Mouse (Mus musculus): ENCODE data around the gene Gm10842. TPM values are rescaled to one million over a fixed set of nuclear protein-coding genes. Genes with fewer than 3 reads are reported as not detected.
"Not testable (repeated sequence)": the region's sequence is repeated elsewhere in the genome, so short reads cannot be mapped to it uniquely, and the experiment has no call there.

Gene Gm10842
- polyA plus RNA-seq, 1 experiment from 2014 or later: not detected

GRCm38 (mm10) chr11:105137255-105137654 is 9.4 kb upstream of the Gm10842 start:
- H3K27ac ChIP-seq (ENCODE audit: low read length); H3K4me3 ChIP-seq (ENCODE audit: low read depth, low read length); H3K9me3 ChIP-seq (replicated peaks; ENCODE audit: control insufficient read depth, low read length); H3K4me2 ChIP-seq (ENCODE audit: low read depth, low read length); H3K9ac ChIP-seq (ENCODE audit: low read depth, low read length); H3K27me3 ChIP-seq (ENCODE audit: control insufficient read depth, insufficient read depth, low read depth, low read length): not testable (repeated sequence)
- ATAC-seq (ENCODE audit: low read depth): peak; percentile 60; the same call in 1 of the 2 replicates
- peaks cover 36% of the 10 kb centered on the region for H3K36me3 ChIP-seq (ENCODE audit: control insufficient read depth, insufficient read depth)
- H3K4me1 ChIP-seq (ENCODE audit: control insufficient read depth, low read depth, low read length): peaks cover 24% of the 10 kb centered on the region
- 62% methylated on average over 2 of the region's 2 CpGs for WGBS (ENCODE audit: insufficient replicate concordance)

- Histone ChIP-seq H3K36me3 (ENCODE audit: control insufficient read depth, insufficient read depth) (peaks cover 18% of the 10 kb centered on the region), H3K4me1 (ENCODE audit: control insufficient read depth, low read depth, low read length) (peaks cover 43% of the 10 kb centered on the region)
- not testable (repeated sequence) for ATAC-seq (ENCODE audit: low read depth); H3K4me2 ChIP-seq (ENCODE audit: low read depth, low read length); H3K27me3 ChIP-seq (ENCODE audit: control insufficient read depth, insufficient read depth, low read depth, low read length); H3K4me3 ChIP-seq (ENCODE audit: low read depth, low read length); H3K9me3 ChIP-seq (replicated peaks; ENCODE audit: control insufficient read depth, low read length); H3K27ac ChIP-seq (ENCODE audit: low read length); H3K9ac ChIP-seq (ENCODE audit: low read depth, low read length)
- 85% methylated on average over 6 of the region's 8 CpGs for WGBS (ENCODE audit: insufficient replicate concordance)
Measured at GRCm38 (mm10) chr11:105140512-105140911, 6.2 kb upstream of the Gm10842 start.

DNA sequence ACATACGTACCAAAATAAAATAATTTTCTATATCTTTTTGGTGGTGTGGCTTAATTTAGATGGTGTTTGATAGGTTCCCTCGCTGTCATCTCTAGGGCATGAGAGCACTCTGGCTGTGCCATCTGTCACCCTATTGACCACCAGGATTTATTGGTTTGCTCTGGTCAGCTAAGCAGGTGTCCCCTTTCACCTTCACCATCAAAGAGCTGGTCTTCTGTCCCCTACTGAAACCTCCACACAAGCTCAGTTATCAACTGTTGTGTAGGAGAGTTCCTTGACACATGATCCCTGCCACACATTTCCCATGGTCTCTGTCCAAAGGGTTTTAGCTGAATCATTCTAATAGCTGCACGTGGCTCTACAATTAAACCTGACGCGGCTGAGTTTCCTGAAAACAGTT is 5.6 kb upstream of the Gm10842 start:
- ATAC-seq (ENCODE audit: low read depth): no peak
- peaks cover 37% of the 10 kb centered on the region for H3K4me1 ChIP-seq (ENCODE audit: control insufficient read depth, low read depth, low read length)
- WGBS (ENCODE audit: insufficient replicate concordance): 84% methylated on average over 5 of the region's 5 CpGs
- H3K4me2 ChIP-seq (ENCODE audit: low read depth, low read length): no peak overlapping the region
- H3K4me3 ChIP-seq (ENCODE audit: low read depth, low read length): no peak overlapping the region
- H3K9ac ChIP-seq (ENCODE audit: low read depth, low read length): no peak overlapping the region
- H3K27me3 ChIP-seq (ENCODE audit: control insufficient read depth, insufficient read depth, low read depth, low read length): no peaks in the 10 kb centered on the region
- no peaks in the 10 kb centered on the region for H3K9me3 ChIP-seq (replicated peaks; ENCODE audit: control insufficient read depth, low read length)
- H3K27ac ChIP-seq (ENCODE audit: low read length): no peak overlapping the region
- H3K36me3 ChIP-seq (ENCODE audit: control insufficient read depth, insufficient read depth): peaks cover 18% of the 10 kb centered on the region

GRCm38 (mm10) chr11:105143564-105143963 is 3.1 kb upstream of the Gm10842 start:
- no peak overlapping the region for H3K9ac ChIP-seq (ENCODE audit: low read depth, low read length)
- H3K9me3 ChIP-seq (replicated peaks; ENCODE audit: control insufficient read depth, low read length): no peaks in the 10 kb centered on the region
- peaks cover 10% of the 10 kb centered on the region; the same call in 1 of the 2 replicates for H3K36me3 ChIP-seq (ENCODE audit: control insufficient read depth, insufficient read depth)
- peak; percentile 80 for ATAC-seq (ENCODE audit: low read depth)
- H3K27me3 ChIP-seq (ENCODE audit: control insufficient read depth, insufficient read depth, low read depth, low read length): no peaks in the 10 kb centered on the region
- peak overlapping the region; percentile 5 for H3K27ac ChIP-seq (ENCODE audit: low read length)
- no peak overlapping the region for H3K4me3 ChIP-seq (ENCODE audit: low read depth, low read length)
- H3K4me1 ChIP-seq (ENCODE audit: control insufficient read depth, low read depth, low read length): peaks cover 20% of the 10 kb centered on the region
- H3K4me2 ChIP-seq (ENCODE audit: low read depth, low read length): no peak overlapping the region

- Histone ChIP-seq H3K9ac (ENCODE audit: low read depth, low read length) (no peak overlapping the region), H3K4me1 (ENCODE audit: control insufficient read depth, low read depth, low read length) (peaks cover 21% of the 10 kb centered on the region), H3K9me3 (replicated peaks; ENCODE audit: control insufficient read depth, low read length) (no peaks in the 10 kb centered on the region), H3K27me3 (ENCODE audit: control insufficient read depth, insufficient read depth, low read depth, low read length) (no peaks in the 10 kb centered on the region), H3K4me2 (ENCODE audit: low read depth, low read length) (no peak overlapping the region), H3K27ac (ENCODE audit: low read length) (peak overlapping the region; percentile 5), H3K4me3 (ENCODE audit: low read depth, low read length) (no peak overlapping the region), H3K36me3 (ENCODE audit: control insufficient read depth, insufficient read depth) (peaks cover 10% of the 10 kb centered on the region; the same call in 1 of the 2 replicates)
- peak; percentile 68 for ATAC-seq (ENCODE audit: low read depth)
- 48% methylated on average over 3 of the region's 3 CpGs for WGBS (ENCODE audit: insufficient replicate concordance)
Measured at GRCm38 (mm10) chr11:105144084-105144483, 2.6 kb upstream of the Gm10842 start.

DNA sequence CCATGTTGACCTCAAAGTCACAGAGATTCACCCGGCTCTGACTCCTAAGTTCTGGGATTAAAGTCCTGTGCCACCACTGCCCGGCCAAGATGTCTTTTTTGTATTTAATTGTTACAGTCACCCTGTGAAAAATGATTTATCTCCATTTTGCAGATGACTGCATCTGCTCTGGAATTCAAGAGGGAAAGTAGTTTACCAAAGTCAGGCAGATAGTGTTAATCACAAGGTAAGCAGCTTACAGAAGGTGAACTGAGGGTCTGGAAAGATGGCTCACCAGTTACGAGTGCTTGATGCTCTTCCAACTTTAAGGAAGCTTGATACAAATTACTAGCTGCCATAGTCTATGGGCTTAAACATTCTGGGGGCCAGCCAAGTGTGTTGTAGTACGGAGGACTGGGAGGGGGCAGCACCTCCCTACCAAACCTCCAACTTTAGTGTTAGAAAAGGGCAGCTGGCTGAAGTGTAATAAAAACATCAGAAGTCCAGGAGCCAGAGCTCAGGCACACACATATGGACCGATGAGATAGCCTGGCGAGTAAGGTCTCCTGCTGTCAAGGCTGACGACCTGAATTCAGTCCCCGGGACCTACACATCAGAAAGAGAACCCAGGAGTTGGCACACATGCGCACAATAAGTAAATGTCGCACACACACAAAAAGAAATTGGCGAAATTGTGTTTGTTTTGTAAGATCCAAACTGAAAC is 2.0 kb upstream of the Gm10842 start:
- H3K27ac ChIP-seq (ENCODE audit: low read length): peak overlapping the region; percentile 5
- H3K4me3 ChIP-seq (ENCODE audit: low read depth, low read length): no peak overlapping the region
- no peaks in the 10 kb centered on the region for H3K9me3 ChIP-seq (replicated peaks; ENCODE audit: control insufficient read depth, low read length)
- H3K27me3 ChIP-seq (ENCODE audit: control insufficient read depth, insufficient read depth, low read depth, low read length): no peaks in the 10 kb centered on the region
- no peak overlapping the region for H3K4me2 ChIP-seq (ENCODE audit: low read depth, low read length)
- no peak overlapping the region for H3K9ac ChIP-seq (ENCODE audit: low read depth, low read length)
- H3K4me1 ChIP-seq (ENCODE audit: control insufficient read depth, low read depth, low read length): peaks cover 25% of the 10 kb centered on the region
- H3K36me3 ChIP-seq (ENCODE audit: control insufficient read depth, insufficient read depth): peaks cover 6% of the 10 kb centered on the region; the same call in 1 of the 2 replicates
- peak; percentile 35 for ATAC-seq (ENCODE audit: low read depth)
- 64% methylated on average over 11 of the region's 11 CpGs for WGBS (ENCODE audit: insufficient replicate concordance)

- Histone ChIP-seq H3K36me3 (ENCODE audit: control insufficient read depth, insufficient read depth) (peaks cover under 1% of the 10 kb centered on the region; the same call in 1 of the 2 replicates), H3K9ac (ENCODE audit: low read depth, low read length) (no peak overlapping the region), H3K4me3 (ENCODE audit: low read depth, low read length) (no peak overlapping the region), H3K27ac (ENCODE audit: low read length) (peak overlapping the region; percentile 5; the same call in 1 of the 2 replicates), H3K4me2 (ENCODE audit: low read depth, low read length) (no peak overlapping the region), H3K4me1 (ENCODE audit: control insufficient read depth, low read depth, low read length) (peaks cover 29% of the 10 kb centered on the region), H3K27me3 (ENCODE audit: control insufficient read depth, insufficient read depth, low read depth, low read length) (no peaks in the 10 kb centered on the region), H3K9me3 (replicated peaks; ENCODE audit: control insufficient read depth, low read length) (no peaks in the 10 kb centered on the region)
- no peak for ATAC-seq (ENCODE audit: low read depth)
- 80% methylated on average over 10 of the region's 10 CpGs for WGBS (ENCODE audit: insufficient replicate concordance)
Measured at GRCm38 (mm10) chr11:105145211-105145610, 1.5 kb upstream of the Gm10842 start.

- H3K27me3 ChIP-seq (ENCODE audit: control insufficient read depth, insufficient read depth, low read depth, low read length): no peaks in the 10 kb centered on the region
- no peaks in the 10 kb centered on the region for H3K9me3 ChIP-seq (replicated peaks; ENCODE audit: control insufficient read depth, low read length)
- no peak overlapping the region for H3K4me3 ChIP-seq (ENCODE audit: low read depth, low read length)
- 37% methylated on average over 3 of the region's 3 CpGs for WGBS (ENCODE audit: insufficient replicate concordance)
- no peaks in the 10 kb centered on the region for H3K36me3 ChIP-seq (ENCODE audit: control insufficient read depth, insufficient read depth)
- no peak for ATAC-seq (ENCODE audit: low read depth)
- peak overlapping the region; percentile 48; the same call in 1 of the 2 replicates for H3K27ac ChIP-seq (ENCODE audit: low read length)
- H3K4me1 ChIP-seq (ENCODE audit: control insufficient read depth, low read depth, low read length): peaks cover 54% of the 10 kb centered on the region
- H3K9ac ChIP-seq (ENCODE audit: low read depth, low read length): no peak overlapping the region
- H3K4me2 ChIP-seq (ENCODE audit: low read depth, low read length): no peak overlapping the region
Measured at GRCm38 (mm10) chr11:105149353-105149752, 2.7 kb downstream of the Gm10842 start.

DNA sequence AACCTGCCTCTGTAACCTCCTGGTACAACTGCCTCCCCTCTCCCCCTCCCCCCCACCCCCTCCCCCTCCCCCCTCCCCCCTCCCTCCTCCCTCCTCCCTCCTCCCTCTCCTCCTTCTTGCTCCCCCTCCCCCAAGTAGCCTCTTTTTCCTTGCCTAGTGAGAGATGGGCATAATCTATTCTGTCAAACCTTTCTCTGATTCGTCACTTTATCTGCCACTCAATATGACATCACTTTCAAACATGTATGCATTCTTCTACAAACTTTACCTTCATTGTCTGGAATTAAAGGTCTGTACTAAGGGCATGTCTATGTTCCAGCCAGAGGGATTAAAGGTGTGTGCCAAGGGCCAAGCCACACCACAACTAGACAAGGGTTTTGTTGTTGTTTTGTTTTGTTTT is 3.1 kb downstream of the Gm10842 start:
- H3K36me3 ChIP-seq (ENCODE audit: control insufficient read depth, insufficient read depth): no peaks in the 10 kb centered on the region
- no peak overlapping the region for H3K9ac ChIP-seq (ENCODE audit: low read depth, low read length)
- no peaks in the 10 kb centered on the region for H3K9me3 ChIP-seq (replicated peaks; ENCODE audit: control insufficient read depth, low read length)
- peaks cover 49% of the 10 kb centered on the region for H3K4me1 ChIP-seq (ENCODE audit: control insufficient read depth, low read depth, low read length)
- 77% methylated on average over 1 of the region's 1 CpGs for WGBS (ENCODE audit: insufficient replicate concordance)
- no peaks in the 10 kb centered on the region for H3K27me3 ChIP-seq (ENCODE audit: control insufficient read depth, insufficient read depth, low read depth, low read length)
- H3K27ac ChIP-seq (ENCODE audit: low read length): peak overlapping the region; percentile 82
- no peak for ATAC-seq (ENCODE audit: low read depth)
- H3K4me2 ChIP-seq (ENCODE audit: low read depth, low read length): no peak overlapping the region
- no peak overlapping the region for H3K4me3 ChIP-seq (ENCODE audit: low read depth, low read length)

Measured in liver, embryonic 16.5 days (tissue).